Mouse (Mus musculus) spleen, postnatal 14 days (tissue): ENCODE data around the gene Olfr645.

Experiments used
- DNase-seq, 2 experiments: peaks; one replicate each; pipeline ENCODE4 v3.0.0; 2021 to 2022; ENCODE audit warnings: low spot score in 2 of 2

The Olfr645 gene

DNA sequence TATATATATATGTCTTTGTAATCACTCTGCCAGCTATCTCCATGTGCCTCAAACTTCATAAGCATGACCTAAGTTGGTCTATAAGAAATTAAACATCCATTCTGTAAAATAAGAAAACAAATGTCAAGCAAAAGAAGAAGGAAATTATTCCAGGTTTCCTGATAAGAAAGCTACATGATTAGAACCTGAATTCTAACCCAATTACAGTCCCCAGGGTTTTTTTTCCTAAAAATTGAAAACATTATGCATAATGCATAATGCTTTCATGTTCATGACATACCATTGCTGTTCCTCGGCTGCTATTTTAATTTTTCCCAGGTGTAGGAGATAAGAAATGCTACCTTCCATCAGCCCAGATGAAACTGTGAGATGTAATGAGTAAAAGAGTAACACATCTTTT, at the start of gene Olfr645:
Olfr645 (minus strand) TSS at position 101 of the 400 bp plus-strand sequence.
- no peak for DNase-seq

DNA sequence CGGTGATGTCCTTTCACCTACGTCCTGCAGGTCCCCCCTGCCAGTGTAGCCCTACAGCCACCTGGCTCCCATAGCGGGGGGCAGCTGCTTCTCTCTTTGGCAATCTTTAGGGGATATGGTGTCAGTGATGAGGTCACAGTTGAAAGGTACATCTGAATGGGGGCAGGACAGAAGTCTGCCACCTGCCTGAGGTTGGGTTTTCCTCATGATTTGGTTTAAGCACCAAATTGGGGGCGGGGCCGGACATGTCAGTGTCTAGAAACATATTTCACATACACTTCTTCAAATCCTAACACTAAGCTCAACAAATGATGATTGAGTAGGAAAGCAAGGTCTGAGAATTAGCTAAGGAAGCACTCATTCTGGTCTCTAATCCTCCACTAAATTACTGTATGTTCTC, 44.5 kb upstream of the Olfr645 start, which contains the start of gene Ubqln5:
Ubqln5 (minus strand) TSS at position 101 of the 400 bp plus-strand sequence.
- DNase-seq, result no peak

DNA sequence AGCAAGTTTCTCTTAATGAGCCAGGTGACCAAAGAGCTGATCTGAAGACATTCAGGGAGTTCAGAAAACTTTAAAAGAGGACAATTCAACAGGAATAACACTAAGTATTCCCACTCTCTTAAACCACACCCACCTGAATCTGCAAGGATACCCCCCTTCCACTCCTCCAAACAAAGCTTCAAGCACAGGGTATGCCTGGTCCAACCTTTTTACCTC, 19.4 kb upstream of the Olfr645 start, which contains the start of gene Olfr646:
Olfr646 (plus strand) TSS at position 117 of the 216 bp plus-strand sequence.
- no peak for DNase-seq

DNA sequence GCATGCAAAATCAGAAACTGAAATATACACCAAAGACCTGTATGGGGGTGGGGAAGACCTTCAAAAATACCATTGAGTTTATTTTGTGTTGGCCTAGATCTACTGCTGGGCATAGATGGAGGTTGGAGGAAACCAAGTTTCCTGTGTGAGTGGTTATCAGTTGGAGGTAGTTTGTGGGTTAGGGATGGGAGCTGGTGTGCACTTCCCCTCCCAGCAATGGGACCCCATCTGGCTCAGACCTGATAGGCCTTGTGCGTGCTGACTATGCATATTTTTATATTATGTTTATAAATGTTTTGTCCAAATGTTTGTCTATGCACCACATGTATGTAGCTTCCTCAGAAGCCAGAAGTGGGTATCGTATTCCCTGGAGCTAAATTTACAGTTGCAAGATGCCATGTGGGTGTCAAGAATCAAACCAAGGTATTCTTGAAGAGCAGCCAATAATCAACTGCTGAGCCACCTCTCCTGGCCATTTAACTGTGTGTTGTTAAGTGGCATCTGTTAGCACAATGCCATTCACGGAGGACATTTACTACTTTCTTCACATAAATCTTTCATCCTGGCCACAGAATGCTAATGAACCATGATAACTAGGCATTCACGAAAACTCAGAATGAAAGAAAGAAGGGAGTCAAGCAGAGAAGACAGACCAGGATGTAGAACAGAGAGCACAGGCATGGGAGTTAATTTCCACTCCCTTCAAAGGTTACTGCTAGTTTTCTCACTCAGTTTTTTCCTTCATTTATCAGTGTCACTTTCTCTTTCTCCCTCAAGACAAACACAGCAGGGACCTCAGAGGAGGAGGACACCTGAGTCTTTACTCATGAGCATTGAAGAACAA, 18.9 kb upstream of the Olfr645 start:
- no peak for DNase-seq

DNA sequence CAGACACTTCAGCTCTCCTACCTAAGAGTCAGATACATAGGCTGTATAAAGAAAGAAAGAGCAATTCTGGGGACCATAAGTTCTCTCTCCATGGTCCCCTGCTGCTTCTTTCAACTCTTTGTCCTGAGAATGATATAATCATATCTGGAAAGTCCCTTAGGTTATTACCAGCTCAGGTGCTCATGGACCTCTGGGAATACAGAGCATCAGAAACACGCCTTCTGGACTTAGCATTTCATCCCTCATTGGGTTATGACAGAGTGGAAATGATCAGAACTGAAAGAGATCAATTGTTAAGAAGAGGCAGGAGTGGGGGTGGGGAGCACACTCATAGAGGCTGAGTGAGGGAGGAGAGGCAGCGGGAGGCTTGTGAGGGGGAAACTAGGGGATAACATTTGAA, 13.5 kb downstream of the Olfr645 start, which contains the start of gene Olfr644:
Olfr644 (minus strand) TSS at position 101 of the 400 bp plus-strand sequence.
- DNase-seq, result no peak

DNA sequence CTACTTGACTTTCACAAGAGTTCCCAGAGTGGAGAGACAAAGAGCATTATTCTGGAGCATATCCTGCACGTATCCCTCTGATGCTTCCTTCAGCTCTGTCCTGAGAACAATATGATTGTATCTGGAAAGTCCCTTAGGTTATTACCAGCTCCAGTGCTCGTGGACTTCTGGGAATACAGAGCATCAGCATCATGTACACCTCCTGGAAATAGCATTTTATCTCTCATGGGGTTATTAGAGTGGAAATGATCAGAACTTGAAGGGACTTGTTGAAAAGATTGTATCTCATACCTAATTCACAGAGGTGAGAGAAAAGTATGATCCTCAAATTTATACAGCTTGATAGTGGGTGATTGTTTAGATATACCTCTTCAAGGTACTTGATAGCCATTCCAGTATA, 23.9 kb downstream of the Olfr645 start, which contains the start of gene 4930516K23Rik:
4930516K23Rik (minus strand) TSS at position 101 of the 400 bp plus-strand sequence.
- DNase-seq, result no peak

DNA sequence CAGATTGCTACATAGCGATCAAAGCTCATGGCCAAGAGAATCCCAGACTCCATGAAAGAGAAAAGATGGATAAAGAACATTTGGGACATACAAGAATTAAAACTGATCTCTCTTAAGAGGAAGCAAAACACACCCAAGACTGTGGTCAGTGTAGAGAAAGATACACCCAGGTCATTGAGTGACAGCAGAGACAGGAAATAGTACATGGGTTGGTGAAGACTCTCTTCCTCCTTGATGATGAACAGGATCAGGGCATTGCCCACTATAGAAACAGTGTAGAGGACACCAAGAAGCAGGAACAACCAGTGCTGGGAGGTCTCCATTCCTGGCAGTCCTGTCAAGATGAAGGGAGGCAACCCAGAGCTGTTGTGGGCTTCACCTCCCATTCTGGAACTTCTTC, 26.1 kb downstream of the Olfr645 start:
- no peak for DNase-seq

DNA sequence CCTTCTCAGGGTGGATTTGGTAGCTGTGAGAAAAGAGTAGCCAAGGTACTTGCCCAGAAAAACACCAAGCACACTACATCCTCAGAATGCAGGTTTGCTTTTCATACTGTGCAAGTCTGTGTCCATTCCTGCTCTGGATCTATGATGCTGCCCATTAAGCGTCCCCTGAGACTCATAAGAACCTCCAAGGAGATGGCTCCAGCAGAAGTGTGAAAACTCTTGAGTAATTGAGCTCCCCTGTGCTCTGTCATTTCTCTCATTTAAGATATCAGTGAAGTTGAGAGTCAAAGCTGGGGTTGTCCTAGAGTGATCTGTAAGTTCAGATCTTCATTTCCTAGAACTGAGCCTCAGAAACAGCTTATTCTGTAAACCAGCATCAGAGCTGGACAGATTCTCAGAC, 32.7 kb downstream of the Olfr645 start, which contains the start of gene Olfr642:
Olfr642 (minus strand) TSS at position 101 of the 400 bp plus-strand sequence.
- no peak for DNase-seq

DNA sequence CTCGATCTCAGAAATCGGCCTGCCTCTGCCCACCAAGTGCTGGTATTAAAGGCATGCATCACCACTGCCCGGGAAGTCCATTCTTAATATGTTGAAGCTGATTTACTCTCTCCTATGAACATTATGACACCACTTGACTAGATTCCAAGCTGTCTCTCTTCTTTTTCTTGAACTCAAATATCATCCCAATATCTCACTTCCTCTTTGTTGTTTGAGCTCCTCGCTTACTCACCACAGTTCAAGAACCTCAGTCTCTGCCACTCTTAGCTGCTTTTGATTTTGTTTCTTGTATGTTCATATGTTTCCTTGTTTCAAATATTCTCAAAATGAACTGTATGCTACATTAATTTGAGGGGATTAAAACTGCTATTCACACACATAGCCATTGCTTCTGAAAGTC, 34.5 kb downstream of the Olfr645 start:
- no peak for DNase-seq

DNA sequence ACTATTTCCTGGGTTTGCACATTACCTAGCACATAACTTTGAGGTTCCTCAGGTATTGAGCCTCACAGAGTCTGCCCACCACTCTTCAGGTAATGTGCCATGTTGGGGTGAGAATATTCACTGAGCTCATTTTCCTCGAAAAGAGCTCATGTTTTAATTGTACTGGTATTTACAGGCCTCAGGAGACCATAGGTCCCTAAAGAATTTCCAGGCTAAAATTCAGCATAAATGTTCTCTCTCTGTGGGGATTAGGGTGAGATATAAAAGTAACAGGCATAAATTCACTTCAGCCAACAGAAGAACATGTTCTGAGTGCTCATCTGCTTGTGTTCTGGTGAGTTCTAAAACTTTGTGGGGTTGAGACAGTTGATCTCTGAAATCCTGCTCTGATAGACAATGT, 50.1 kb downstream of the Olfr645 start, which contains the start of gene Olfr641:
Olfr641 (plus strand) TSS at position 301 of the 400 bp plus-strand sequence.
- no peak for DNase-seq
